Mouse (Mus musculus): ENCODE data around the gene Scamp3. TPM values are rescaled to one million over a fixed set of nuclear protein-coding genes. Genes with fewer than 3 reads are reported as not detected.
A peak's percentile ranks its signal among the peaks of the same experiment; 100 is the strongest.

Scamp3 gene
- polyA plus RNA-seq, 1 experiment from 2014 or later, result 172 TPM

- peak within 1 kb of the TSS; percentile 87 for H3K4me2 ChIP-seq (ENCODE audit: low read length)
- peak within 1 kb of the TSS; percentile 59 for H3K4me3 ChIP-seq (ENCODE audit: low read length)
- ATAC-seq, result peak; percentile 89
- H3K9ac ChIP-seq (ENCODE audit: low read depth, low read length), result peak within 1 kb of the TSS; percentile 67
- WGBS, result 25% methylated on average over 13 of the region's 13 CpGs
- H3K27me3 ChIP-seq (replicated peaks; ENCODE audit: control insufficient read depth, insufficient read depth, low read length), result no peaks in the 10 kb centered on the region
- H3K9me3 ChIP-seq (ENCODE audit: control insufficient read depth, low read length), result no peaks in the 10 kb centered on the region
- H3K36me3 ChIP-seq (ENCODE audit: control insufficient read depth, insufficient read depth, low read length), result peaks cover 13% of the 10 kb centered on the region; the same call in 1 of the 2 replicates
- H3K4me1 ChIP-seq (ENCODE audit: control insufficient read depth, insufficient read depth, low read depth, low read length), result peaks cover 5% of the 10 kb centered on the region
- peak within 1 kb of the TSS; percentile 10; the same call in 1 of the 2 replicates for H3K27ac ChIP-seq (ENCODE audit: low read depth, low read length)
Observed at GRCm38 (mm10) chr3:89202253-89203141, 25.2 kb downstream of the Scamp3 start, which contains the start of gene Gba. Gba (plus strand) TSS chr3:89202928.

DNA sequence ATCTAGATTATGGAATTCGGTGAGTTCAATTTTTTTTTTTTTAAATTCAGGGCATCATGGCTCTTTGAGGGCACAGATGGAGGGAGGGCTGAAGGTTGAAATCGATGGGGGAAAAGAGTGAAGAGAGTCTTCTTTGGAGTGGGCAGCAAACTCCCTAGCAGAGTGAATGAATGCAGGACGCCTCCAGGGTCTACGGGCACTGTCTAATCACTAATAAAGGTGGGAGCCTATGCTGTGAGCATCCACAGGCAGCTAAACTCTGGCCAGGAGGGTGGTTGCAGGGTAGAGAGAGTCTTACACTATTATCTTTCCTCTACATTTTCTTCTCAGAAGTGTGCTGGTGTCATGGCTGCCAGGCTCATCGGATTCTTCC lies 25.9 kb downstream of the Scamp3 start:
- WGBS, result 36% methylated on average over 5 of the region's 5 CpGs
- peak overlapping the region; percentile 3; the same call in 1 of the 2 replicates for H3K27ac ChIP-seq (ENCODE audit: low read depth, low read length)
- peak overlapping the region; percentile 87 for H3K4me2 ChIP-seq (ENCODE audit: low read length)
- peaks cover 5% of the 10 kb centered on the region for H3K4me1 ChIP-seq (ENCODE audit: control insufficient read depth, insufficient read depth, low read depth, low read length)
- peak; percentile 28 for ATAC-seq
- H3K36me3 ChIP-seq (ENCODE audit: control insufficient read depth, insufficient read depth, low read length), result peaks cover 20% of the 10 kb centered on the region
- no peaks in the 10 kb centered on the region for H3K9me3 ChIP-seq (ENCODE audit: control insufficient read depth, low read length)
- H3K27me3 ChIP-seq (replicated peaks; ENCODE audit: control insufficient read depth, insufficient read depth, low read length), result no peaks in the 10 kb centered on the region
- H3K9ac ChIP-seq (ENCODE audit: low read depth, low read length), result peak overlapping the region; percentile 67
- peak overlapping the region; percentile 59 for H3K4me3 ChIP-seq (ENCODE audit: low read length)

DNA sequence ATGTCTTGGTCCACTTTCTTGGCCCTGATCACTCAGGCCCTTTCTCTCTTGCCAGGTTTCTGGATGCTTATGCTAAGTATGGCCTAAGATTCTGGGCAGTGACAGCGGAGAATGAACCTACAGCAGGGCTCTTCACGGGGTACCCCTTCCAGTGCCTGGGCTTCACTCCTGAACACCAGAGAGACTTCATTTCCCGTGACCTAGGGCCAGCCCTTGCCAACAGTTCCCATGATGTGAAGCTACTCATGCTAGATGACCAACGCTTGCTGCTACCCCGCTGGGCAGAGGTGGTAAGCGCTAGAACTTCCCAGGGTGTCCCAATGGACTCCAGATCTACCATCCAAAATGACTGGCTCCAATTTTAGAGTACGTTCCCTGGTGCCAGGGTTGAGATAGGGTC lies 28.8 kb downstream of the Scamp3 start:
- no peak overlapping the region for H3K4me2 ChIP-seq (ENCODE audit: low read length)
- H3K27ac ChIP-seq (ENCODE audit: low read depth, low read length), result no peak overlapping the region
- H3K36me3 ChIP-seq (ENCODE audit: control insufficient read depth, insufficient read depth, low read length), result peaks cover 38% of the 10 kb centered on the region
- 97% methylated on average over 7 of the region's 7 CpGs for WGBS
- no peak overlapping the region for H3K4me3 ChIP-seq (ENCODE audit: low read length)
- peaks cover 5% of the 10 kb centered on the region for H3K4me1 ChIP-seq (ENCODE audit: control insufficient read depth, insufficient read depth, low read depth, low read length)
- no peaks in the 10 kb centered on the region for H3K9me3 ChIP-seq (ENCODE audit: control insufficient read depth, low read length)
- H3K9ac ChIP-seq (ENCODE audit: low read depth, low read length), result no peak overlapping the region
- ATAC-seq, result no peak
- H3K27me3 ChIP-seq (replicated peaks; ENCODE audit: control insufficient read depth, insufficient read depth, low read length), result no peaks in the 10 kb centered on the region

- H3K27ac ChIP-seq (ENCODE audit: low read depth, low read length), result no peak overlapping the region
- no peak overlapping the region for H3K4me3 ChIP-seq (ENCODE audit: low read length)
- no peak overlapping the region for H3K9ac ChIP-seq (ENCODE audit: low read depth, low read length)
- no peak for ATAC-seq
- 96% methylated on average over 2 of the region's 2 CpGs for WGBS
- H3K4me2 ChIP-seq (ENCODE audit: low read length), result no peak overlapping the region
- H3K27me3 ChIP-seq (replicated peaks; ENCODE audit: control insufficient read depth, insufficient read depth, low read length), result no peaks in the 10 kb centered on the region
- peaks cover 38% of the 10 kb centered on the region for H3K36me3 ChIP-seq (ENCODE audit: control insufficient read depth, insufficient read depth, low read length)
- peaks cover 5% of the 10 kb centered on the region for H3K4me1 ChIP-seq (ENCODE audit: control insufficient read depth, insufficient read depth, low read depth, low read length)
- H3K9me3 ChIP-seq (ENCODE audit: control insufficient read depth, low read length), result no peaks in the 10 kb centered on the region
Observed at GRCm38 (mm10) chr3:89206695-89207094, 29.4 kb downstream of the Scamp3 start.

DNA sequence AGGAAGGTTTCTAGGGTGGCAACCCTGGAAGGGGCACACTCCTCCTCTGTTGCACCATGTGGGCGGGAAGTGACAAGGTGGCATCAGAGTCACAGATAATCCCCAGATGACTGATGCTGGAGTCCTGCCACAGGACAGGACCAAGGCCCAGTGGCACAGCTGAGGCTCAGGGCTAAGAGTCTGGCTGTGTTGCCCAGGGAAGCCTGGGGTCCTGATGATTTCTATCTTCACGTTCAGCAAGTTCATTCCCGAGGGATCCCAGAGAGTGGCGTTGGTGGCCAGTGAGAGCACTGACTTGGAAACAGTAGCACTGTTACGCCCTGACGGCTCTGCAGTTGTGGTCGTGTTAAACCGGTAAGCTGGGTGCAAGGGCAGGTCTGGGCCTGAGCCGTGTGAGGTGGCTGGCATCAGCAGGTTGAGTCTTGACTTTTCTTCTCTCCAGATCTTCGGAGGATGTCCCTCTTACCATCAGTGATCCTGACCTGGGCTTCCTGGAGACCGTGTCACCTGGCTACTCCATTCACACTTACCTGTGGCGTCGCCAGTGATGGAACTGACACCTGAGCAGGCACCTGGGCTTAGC lies 30.9 kb downstream of the Scamp3 start:
- Histone ChIP-seq H3K4me3 (ENCODE audit: low read length) (no peak overlapping the region), H3K27me3 (replicated peaks; ENCODE audit: control insufficient read depth, insufficient read depth, low read length) (no peaks in the 10 kb centered on the region), H3K4me1 (ENCODE audit: control insufficient read depth, insufficient read depth, low read depth, low read length) (peaks cover 12% of the 10 kb centered on the region), H3K4me2 (ENCODE audit: low read length) (no peak overlapping the region), H3K9ac (ENCODE audit: low read depth, low read length) (no peak overlapping the region), H3K36me3 (ENCODE audit: control insufficient read depth, insufficient read depth, low read length) (peaks cover 38% of the 10 kb centered on the region), H3K27ac (ENCODE audit: low read depth, low read length) (no peak overlapping the region), H3K9me3 (ENCODE audit: control insufficient read depth, low read length) (no peaks in the 10 kb centered on the region)
- ATAC-seq, result no peak
- 89% methylated on average over 13 of the region's 13 CpGs for WGBS

DNA sequence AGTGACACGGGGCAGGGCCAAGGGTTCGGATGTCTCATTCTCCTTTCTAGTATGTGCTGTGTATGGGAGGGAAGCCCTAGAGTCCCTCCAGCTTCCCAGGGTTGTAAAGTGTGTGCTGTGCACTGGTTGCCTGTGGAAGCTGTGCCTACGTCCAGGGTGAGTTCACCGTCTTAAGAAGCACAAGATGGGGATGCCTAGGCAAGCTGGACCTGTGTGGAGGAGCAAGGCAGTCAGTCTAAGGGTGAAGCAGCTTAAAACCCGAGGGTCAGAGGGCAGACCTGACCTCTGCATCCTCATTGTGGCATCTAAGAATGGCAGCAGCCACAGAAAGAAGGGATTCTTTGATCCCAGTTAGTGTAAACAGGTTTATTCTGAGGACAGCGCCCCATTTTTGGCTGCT lies 31.5 kb downstream of the Scamp3 start:
- Histone ChIP-seq H3K9ac (ENCODE audit: low read depth, low read length) (no peak overlapping the region), H3K4me2 (ENCODE audit: low read length) (no peak overlapping the region), H3K4me3 (ENCODE audit: low read length) (no peak overlapping the region), H3K4me1 (ENCODE audit: control insufficient read depth, insufficient read depth, low read depth, low read length) (peaks cover 9% of the 10 kb centered on the region), H3K27me3 (replicated peaks; ENCODE audit: control insufficient read depth, insufficient read depth, low read length) (no peaks in the 10 kb centered on the region), H3K9me3 (ENCODE audit: control insufficient read depth, low read length) (no peaks in the 10 kb centered on the region), H3K27ac (ENCODE audit: low read depth, low read length) (no peak overlapping the region), H3K36me3 (ENCODE audit: control insufficient read depth, insufficient read depth, low read length) (peaks cover 38% of the 10 kb centered on the region)
- 89% methylated on average over 6 of the region's 6 CpGs for WGBS
- no peak for ATAC-seq

DNA sequence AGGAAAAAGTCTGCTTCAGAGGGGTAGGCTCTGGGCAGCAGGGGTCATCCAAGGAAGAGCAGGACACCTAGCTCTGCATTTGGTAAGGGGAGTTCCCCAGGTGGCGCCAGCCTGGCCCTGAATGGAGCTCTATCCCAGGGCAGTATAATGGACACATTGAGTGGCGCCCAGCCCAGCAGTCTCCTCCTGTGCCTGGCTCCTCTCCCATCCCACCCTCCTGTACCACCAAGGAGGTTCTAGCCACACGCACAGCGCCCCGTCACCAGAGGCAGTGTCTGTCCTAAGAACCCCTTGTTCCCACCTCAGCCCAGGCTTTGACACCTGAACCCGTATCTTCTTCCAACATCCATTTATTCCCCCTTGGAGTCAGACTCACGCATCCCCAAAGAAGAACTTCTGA lies 32.5 kb downstream of the Scamp3 start:
- no peak overlapping the region for H3K9ac ChIP-seq (ENCODE audit: low read depth, low read length)

GRCm38 (mm10) chr3:89210162-89210561 lies 32.9 kb downstream of the Scamp3 start:
- peaks cover 38% of the 10 kb centered on the region for H3K36me3 ChIP-seq (ENCODE audit: control insufficient read depth, insufficient read depth, low read length)
- no peak for ATAC-seq
- H3K27ac ChIP-seq (ENCODE audit: low read depth, low read length), result no peak overlapping the region
- H3K4me1 ChIP-seq (ENCODE audit: control insufficient read depth, insufficient read depth, low read depth, low read length), result peaks cover 14% of the 10 kb centered on the region
- H3K9me3 ChIP-seq (ENCODE audit: control insufficient read depth, low read length), result no peaks in the 10 kb centered on the region
- no peak overlapping the region for H3K4me3 ChIP-seq (ENCODE audit: low read length)
- no peaks in the 10 kb centered on the region for H3K27me3 ChIP-seq (replicated peaks; ENCODE audit: control insufficient read depth, insufficient read depth, low read length)
- 80% methylated on average over 13 of the region's 13 CpGs for WGBS
- H3K9ac ChIP-seq (ENCODE audit: low read depth, low read length), result no peak overlapping the region
- H3K4me2 ChIP-seq (ENCODE audit: low read length), result no peak overlapping the region

More for the DNA sequence above, 32.5 kb downstream of the Scamp3 start:
- 92% methylated on average over 7 of the region's 7 CpGs for WGBS
- ATAC-seq, result no peak
- Histone ChIP-seq H3K9me3 (ENCODE audit: control insufficient read depth, low read length) (no peaks in the 10 kb centered on the region), H3K36me3 (ENCODE audit: control insufficient read depth, insufficient read depth, low read length) (peaks cover 38% of the 10 kb centered on the region), H3K4me2 (ENCODE audit: low read length) (no peak overlapping the region), H3K4me1 (ENCODE audit: control insufficient read depth, insufficient read depth, low read depth, low read length) (peaks cover 10% of the 10 kb centered on the region), H3K27ac (ENCODE audit: low read depth, low read length) (no peak overlapping the region), H3K27me3 (replicated peaks; ENCODE audit: control insufficient read depth, insufficient read depth, low read length) (no peaks in the 10 kb centered on the region), H3K4me3 (ENCODE audit: low read length) (no peak overlapping the region)

GRCm38 (mm10) chr3:89210731-89211130 lies 33.5 kb downstream of the Scamp3 start:
- Histone ChIP-seq H3K4me2 (ENCODE audit: low read length) (no peak overlapping the region), H3K27me3 (replicated peaks; ENCODE audit: control insufficient read depth, insufficient read depth, low read length) (no peaks in the 10 kb centered on the region), H3K4me3 (ENCODE audit: low read length) (no peak overlapping the region), H3K4me1 (ENCODE audit: control insufficient read depth, insufficient read depth, low read depth, low read length) (peaks cover 20% of the 10 kb centered on the region), H3K27ac (ENCODE audit: low read depth, low read length) (no peak overlapping the region), H3K9me3 (ENCODE audit: control insufficient read depth, low read length) (no peaks in the 10 kb centered on the region), H3K9ac (ENCODE audit: low read depth, low read length) (no peak overlapping the region), H3K36me3 (ENCODE audit: control insufficient read depth, insufficient read depth, low read length) (peaks cover 37% of the 10 kb centered on the region)
- no peak for ATAC-seq
- 71% methylated on average over 7 of the region's 7 CpGs for WGBS
